Mouse (Mus musculus) lung, postnatal 25 days (tissue): ENCODE measurements at regions not wholly inside any gene's neighbourhood (a gene's known extent, or its start where the extent isn't known, plus 50 kb on each side); places are given as distances from the start of the nearest gene placed in this dataset.

Experiments used
- DNase-seq: peaks from one replicate; pipeline ENCODE4 v3.0.0; 2022; ENCODE audit warnings: low spot score

GRCm38 (mm10) chr14:25295688-25296350 lies 163.2 kb upstream of the Zmiz1 start:
- DNase-seq = no peak

- no peak for DNase-seq
Measured at GRCm38 (mm10) chr14:25299673-25300190, 159.3 kb upstream of the Zmiz1 start.

- no peak for DNase-seq
Measured at GRCm38 (mm10) chr14:25301336-25302031, 157.5 kb upstream of the Zmiz1 start.

GRCm38 (mm10) chr14:25304391-25304851 lies 154.6 kb upstream of the Zmiz1 start:
- DNase-seq = peak; percentile 89

- DNase-seq = no peak
Measured at GRCm38 (mm10) chr14:25306166-25306565, 152.8 kb upstream of the Zmiz1 start.

GRCm38 (mm10) chr14:25306961-25307654 lies 151.9 kb upstream of the Zmiz1 start:
- no peak for DNase-seq

GRCm38 (mm10) chr14:25308051-25308450 lies 150.9 kb upstream of the Zmiz1 start:
- DNase-seq = no peak

GRCm38 (mm10) chr14:25310671-25311151 lies 148.3 kb upstream of the Zmiz1 start:
- no peak for DNase-seq

GRCm38 (mm10) chr14:25311475-25311874 lies 147.5 kb upstream of the Zmiz1 start:
- no peak for DNase-seq

GRCm38 (mm10) chr14:25312135-25312534 lies 146.8 kb upstream of the Zmiz1 start:
- no peak for DNase-seq

- DNase-seq = peak; percentile 76
Measured at GRCm38 (mm10) chr14:25312814-25313426, 146.1 kb upstream of the Zmiz1 start.

GRCm38 (mm10) chr14:25313693-25314240 lies 145.2 kb upstream of the Zmiz1 start:
- DNase-seq = no peak

GRCm38 (mm10) chr14:25316491-25316890 lies 142.5 kb upstream of the Zmiz1 start:
- no peak for DNase-seq

GRCm38 (mm10) chr14:25317680-25318471 lies 141.1 kb upstream of the Zmiz1 start:
- peak; percentile 70 for DNase-seq

- no peak for DNase-seq
Measured at GRCm38 (mm10) chr14:25318909-25319308, 140.1 kb upstream of the Zmiz1 start.

GRCm38 (mm10) chr14:25320141-25320540 lies 138.8 kb upstream of the Zmiz1 start:
- DNase-seq = no peak

- DNase-seq = no peak
Measured at GRCm38 (mm10) chr14:25323542-25324484, 135.2 kb upstream of the Zmiz1 start.

GRCm38 (mm10) chr14:25325887-25326286 lies 133.1 kb upstream of the Zmiz1 start:
- no peak for DNase-seq

- DNase-seq = no peak
Measured at GRCm38 (mm10) chr14:25328230-25328629, 130.8 kb upstream of the Zmiz1 start.

- no peak for DNase-seq
Measured at GRCm38 (mm10) chr14:25334186-25334585, 124.8 kb upstream of the Zmiz1 start.
